Mouse (Mus musculus): ENCODE measurements around the gene Zfp658. TPM values are rescaled to one million over a fixed set of nuclear protein-coding genes. Genes with fewer than 3 reads are reported as not detected.

Zfp658 gene
- total RNA-seq (2012; rRNA removed): 1.9 and 2.1 TPM in 2 replicates

DNA sequence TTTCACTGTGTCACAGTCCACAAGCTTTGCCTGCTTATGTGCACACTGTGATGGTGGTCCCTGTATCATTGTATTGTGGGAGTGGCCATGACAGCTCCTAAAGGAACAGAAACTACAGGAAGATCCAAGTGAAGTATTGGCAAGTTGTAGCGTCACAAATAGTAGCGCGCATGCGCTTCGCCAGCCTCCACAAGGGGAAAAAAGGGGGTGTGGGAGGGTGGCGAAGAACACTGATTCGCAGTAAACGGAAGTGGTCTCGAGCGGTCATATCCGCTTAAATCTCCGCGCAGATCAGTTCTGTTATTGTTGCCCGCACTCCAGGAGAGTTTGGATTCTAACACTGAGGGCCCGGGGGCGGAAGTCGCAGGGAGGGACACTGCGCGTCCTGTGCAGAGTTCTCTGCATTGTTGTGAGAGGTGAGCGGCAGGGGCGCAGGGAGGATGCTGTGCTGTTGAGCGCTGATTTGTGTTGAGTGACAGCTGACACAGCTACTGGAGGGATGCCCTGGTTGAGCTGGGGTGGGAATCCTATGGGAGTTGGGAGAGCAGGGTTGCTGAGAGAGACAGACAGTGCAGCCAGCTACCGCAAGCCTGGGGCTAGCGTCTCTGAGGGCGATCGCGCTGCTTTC, at the start of gene Zfp658:
Gene Zfp658 (plus strand): TSS at position 251 of the 628 bp plus-strand sequence.
- H3K27ac ChIP-seq (ENCODE audit: insufficient read depth, low read depth, low read length, poor library complexity, severe bottlenecking): peak within 1 kb of the TSS; percentile 27; the same call in 1 of the 2 replicates
- DNase-seq (ENCODE audit: low read depth, low spot score): peak; percentile 86
- no peaks in the 10 kb centered on the region for H3K4me1 ChIP-seq (ENCODE audit: control insufficient read depth in 2 of 2, insufficient read depth in 2 of 2, low read length in 2 of 2, poor library complexity in 1 of 2)
- in situ Hi-C loops (cut with MboI; ENCODE audit: low sequenced_read_pairs in 2 of 2, unreplicated experiment in 2 of 2): no loop called here
- H3K9ac ChIP-seq (ENCODE audit: insufficient read depth, low read depth, low read length, poor library complexity, severe bottlenecking): peak within 1 kb of the TSS; percentile 67
- peak within 1 kb of the TSS; percentile 71 to 73 for H3K4me3 ChIP-seq (ENCODE audit: insufficient read depth in 1 of 2, low read depth in 1 of 2, low read length in 2 of 2, poor library complexity in 1 of 2, severe bottlenecking in 1 of 2)
- H3K36me3 ChIP-seq (ENCODE audit: control insufficient read depth, insufficient read depth, low read length, poor library complexity, severe bottlenecking): no peaks in the 10 kb centered on the region
- TF ChIP-seq HCFC1 (IDR thresholded peaks at IDR 0.05; ENCODE audit: borderline replicate concordance, insufficient read depth, low read length) (peak; percentile 61; the same call in 1 of the 2 replicates), CHD2 (IDR thresholded peaks at IDR 0.05; ENCODE audit: low read depth, low read length) (no peak), ZNF384 (IDR thresholded peaks at IDR 0.05; ENCODE audit: low read depth, low read length) (peak; percentile 48; the same call in 1 of the 2 replicates), ZC3H11A (IDR thresholded peaks at IDR 0.05; ENCODE audit: borderline replicate concordance, low read depth, low read length) (no peak)
- H3K9me3 ChIP-seq (ENCODE audit: control insufficient read depth, insufficient read depth, low read depth, low read length): no peaks in the 10 kb centered on the region

GRCm38 (mm10) chr7:43512519-43512918, 49.5 kb upstream of the Zfp658 start:
- Histone ChIP-seq H3K9me3 (ENCODE audit: control insufficient read depth, insufficient read depth, low read depth, low read length) (no peaks in the 10 kb centered on the region), H3K4me3 (ENCODE audit: insufficient read depth in 1 of 2, low read depth in 1 of 2, low read length in 2 of 2, poor library complexity in 1 of 2, severe bottlenecking in 1 of 2) (no peak overlapping the region), H3K9ac (ENCODE audit: insufficient read depth, low read depth, low read length, poor library complexity, severe bottlenecking) (no peak overlapping the region), H3K27ac (ENCODE audit: insufficient read depth, low read depth, low read length, poor library complexity, severe bottlenecking) (no peak overlapping the region), H3K36me3 (ENCODE audit: control insufficient read depth, insufficient read depth, low read length, poor library complexity, severe bottlenecking) (no peaks in the 10 kb centered on the region), H3K4me1 (ENCODE audit: control insufficient read depth in 2 of 2, insufficient read depth in 2 of 2, low read length in 2 of 2, poor library complexity in 1 of 2) (no peaks in the 10 kb centered on the region)
- DNase-seq (ENCODE audit: low read depth, low spot score): no peak
- in situ Hi-C loops (cut with MboI; ENCODE audit: low sequenced_read_pairs in 2 of 2, unreplicated experiment in 2 of 2): no loop called here
- no peak for TF ChIP-seq CHD2 (IDR thresholded peaks at IDR 0.05; ENCODE audit: low read depth, low read length)
- TF ChIP-seq HCFC1 (IDR thresholded peaks at IDR 0.05; ENCODE audit: borderline replicate concordance, insufficient read depth, low read length): no peak
- TF ChIP-seq MAFK (IDR thresholded peaks at IDR 0.05; ENCODE audit: insufficient read depth, low read depth, low read length): no peak
- no peak for TF ChIP-seq ZC3H11A (IDR thresholded peaks at IDR 0.05; ENCODE audit: borderline replicate concordance, low read depth, low read length)
- TF ChIP-seq ZNF384 (IDR thresholded peaks at IDR 0.05; ENCODE audit: low read depth, low read length): no peak

GRCm38 (mm10) chr7:43515076-43515475, 47.0 kb upstream of the Zfp658 start:
- in situ Hi-C loops (cut with MboI; ENCODE audit: low sequenced_read_pairs in 2 of 2, unreplicated experiment in 2 of 2): no loop called here
- Histone ChIP-seq H3K36me3 (ENCODE audit: control insufficient read depth, insufficient read depth, low read length, poor library complexity, severe bottlenecking) (no peaks in the 10 kb centered on the region), H3K4me1 (ENCODE audit: control insufficient read depth in 2 of 2, insufficient read depth in 2 of 2, low read length in 2 of 2, poor library complexity in 1 of 2) (no peaks in the 10 kb centered on the region), H3K4me3 (ENCODE audit: insufficient read depth in 1 of 2, low read depth in 1 of 2, low read length in 2 of 2, poor library complexity in 1 of 2, severe bottlenecking in 1 of 2) (no peak overlapping the region), H3K27ac (ENCODE audit: insufficient read depth, low read depth, low read length, poor library complexity, severe bottlenecking) (no peak overlapping the region), H3K9me3 (ENCODE audit: control insufficient read depth, insufficient read depth, low read depth, low read length) (no peaks in the 10 kb centered on the region), H3K9ac (ENCODE audit: insufficient read depth, low read depth, low read length, poor library complexity, severe bottlenecking) (no peak overlapping the region)
- no peak for DNase-seq (ENCODE audit: low read depth, low spot score)
- TF ChIP-seq ZC3H11A (IDR thresholded peaks at IDR 0.05; ENCODE audit: borderline replicate concordance, low read depth, low read length): no peak
- no peak for TF ChIP-seq CHD2 (IDR thresholded peaks at IDR 0.05; ENCODE audit: low read depth, low read length)
- no peak for TF ChIP-seq ZNF384 (IDR thresholded peaks at IDR 0.05; ENCODE audit: low read depth, low read length)
- no peak for TF ChIP-seq MAFK (IDR thresholded peaks at IDR 0.05; ENCODE audit: insufficient read depth, low read depth, low read length)
- TF ChIP-seq HCFC1 (IDR thresholded peaks at IDR 0.05; ENCODE audit: borderline replicate concordance, insufficient read depth, low read length): no peak

GRCm38 (mm10) chr7:43518341-43518740, 43.7 kb upstream of the Zfp658 start:
- no peaks in the 10 kb centered on the region for H3K36me3 ChIP-seq (ENCODE audit: control insufficient read depth, insufficient read depth, low read length, poor library complexity, severe bottlenecking)
- in situ Hi-C loops (cut with MboI; ENCODE audit: low sequenced_read_pairs in 2 of 2, unreplicated experiment in 2 of 2): no loop called here
- H3K4me3 ChIP-seq (ENCODE audit: insufficient read depth in 1 of 2, low read depth in 1 of 2, low read length in 2 of 2, poor library complexity in 1 of 2, severe bottlenecking in 1 of 2): 0 out of 4 replicates have a peak overlapping the region, but pooled peaks of 1 of the 2 experiments have one; percentile 17
- no peak overlapping the region for H3K9ac ChIP-seq (ENCODE audit: insufficient read depth, low read depth, low read length, poor library complexity, severe bottlenecking)
- no peak overlapping the region for H3K27ac ChIP-seq (ENCODE audit: insufficient read depth, low read depth, low read length, poor library complexity, severe bottlenecking)
- H3K9me3 ChIP-seq (ENCODE audit: control insufficient read depth, insufficient read depth, low read depth, low read length): no peaks in the 10 kb centered on the region
- H3K4me1 ChIP-seq (ENCODE audit: control insufficient read depth in 2 of 2, insufficient read depth in 2 of 2, low read length in 2 of 2, poor library complexity in 1 of 2): no peaks in the 10 kb centered on the region
- no peak for DNase-seq (ENCODE audit: low read depth, low spot score)
- TF ChIP-seq HCFC1 (IDR thresholded peaks at IDR 0.05; ENCODE audit: borderline replicate concordance, insufficient read depth, low read length): no peak
- no peak for TF ChIP-seq CHD2 (IDR thresholded peaks at IDR 0.05; ENCODE audit: low read depth, low read length)
- TF ChIP-seq ZNF384 (IDR thresholded peaks at IDR 0.05; ENCODE audit: low read depth, low read length): no peak
- TF ChIP-seq MAFK (IDR thresholded peaks at IDR 0.05; ENCODE audit: insufficient read depth, low read depth, low read length): no peak
- no peak for TF ChIP-seq ZC3H11A (IDR thresholded peaks at IDR 0.05; ENCODE audit: borderline replicate concordance, low read depth, low read length)

Data from ES-E14 (cell line).